Mouse (Mus musculus) CD4-positive, CD25-positive, alpha-beta regulatory T cell, adult 4 months (primary cell): ENCODE results near the gene Cebpa. TPM values are rescaled to one million over a fixed set of nuclear protein-coding genes. Genes with fewer than 3 reads are reported as not detected.

Experiments
- ATAC-seq: one replicate; pipeline ENCODE4 v1.8.0; 2017
- polyA plus RNA-seq, 2 experiments: library from polyadenylated mRNA; unstranded; fragments of 100-300 nt; shearing (Covaris generic); gene quantifications; one replicate each; pipeline ENCODE4 v1.2.1; 2017

Gene Cebpa
- polyA plus RNA-seq, 2 experiments from 2014 or later: 0.47 to 1.1 TPM

DNA sequence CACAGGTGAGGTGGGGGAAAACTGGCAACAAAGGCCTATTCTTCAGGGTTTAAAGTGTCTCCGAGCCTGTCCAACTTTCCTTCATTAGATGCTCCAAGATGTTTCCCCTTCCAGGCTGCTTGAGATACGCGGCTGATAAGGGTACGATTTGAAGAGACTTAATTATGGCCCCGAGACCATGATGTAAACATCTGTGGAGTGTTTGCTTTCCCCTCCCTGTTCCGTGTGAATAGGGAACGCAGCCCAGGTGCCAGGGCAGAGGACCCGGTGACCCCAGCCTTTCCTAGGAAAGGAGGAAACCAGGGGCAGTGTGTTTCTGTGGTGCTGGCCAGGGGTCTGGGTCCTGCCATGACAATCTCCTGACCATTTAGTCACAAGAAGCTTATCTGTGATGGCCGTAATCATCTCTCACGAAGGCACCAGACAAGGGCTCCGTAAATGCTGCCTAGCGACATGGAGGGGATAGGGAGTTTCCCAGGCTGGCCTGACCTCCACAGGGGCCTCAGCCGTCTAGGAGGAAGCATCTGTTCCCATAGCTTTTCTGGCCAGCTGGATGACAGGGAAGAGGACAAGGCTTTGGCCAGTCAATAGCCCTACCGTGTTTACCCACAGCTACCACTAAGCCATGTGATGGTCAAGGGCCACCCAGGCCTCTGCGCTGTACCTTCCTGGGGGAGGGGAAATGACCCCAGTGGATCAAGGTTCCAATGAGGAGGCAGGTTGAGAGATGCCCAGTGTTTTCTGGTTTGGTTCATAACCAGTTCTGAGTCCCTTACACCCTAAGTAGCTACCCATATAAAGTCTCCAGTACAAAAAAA lies 30.7 kb downstream of the Cebpa start:
- no peak for ATAC-seq

DNA sequence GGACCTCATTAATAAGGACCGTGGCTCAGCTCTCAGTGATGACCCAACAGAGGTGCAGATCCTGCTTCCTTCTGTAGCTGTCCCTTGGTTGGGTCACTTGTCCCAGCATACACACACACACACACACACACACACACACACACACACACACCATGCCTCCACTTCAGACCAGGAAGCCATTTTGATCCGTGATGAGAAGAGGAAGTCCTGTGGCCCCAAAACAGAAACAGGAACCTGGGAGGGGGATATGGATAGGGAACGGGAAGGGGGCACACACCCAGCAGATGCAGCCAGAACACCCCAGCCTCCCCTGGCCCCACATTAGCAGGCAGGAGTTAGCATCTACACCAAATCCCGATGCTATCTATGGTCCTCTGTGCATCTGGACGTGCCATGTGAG lies 31.8 kb downstream of the Cebpa start:
- no peak for ATAC-seq

DNA sequence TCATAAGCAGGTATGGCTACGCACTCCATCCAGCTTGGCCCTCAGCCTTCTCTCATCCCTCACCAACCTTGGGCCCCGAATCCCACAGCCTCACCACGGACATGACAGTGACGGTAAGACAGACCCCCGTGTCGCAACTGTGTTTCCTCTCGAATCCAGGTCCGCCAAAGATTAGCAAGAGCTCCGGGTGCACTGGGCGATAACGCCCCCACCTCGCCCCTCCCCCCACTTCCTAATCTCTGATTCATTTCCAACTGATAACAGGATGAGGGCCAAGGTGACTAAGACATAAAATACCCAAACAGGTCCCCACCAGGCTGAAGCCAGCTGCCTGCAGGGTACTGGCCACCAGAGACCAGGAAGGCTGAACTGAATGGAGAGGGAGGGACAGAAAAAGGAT lies 35.4 kb downstream of the Cebpa start:
- no peak for ATAC-seq

DNA sequence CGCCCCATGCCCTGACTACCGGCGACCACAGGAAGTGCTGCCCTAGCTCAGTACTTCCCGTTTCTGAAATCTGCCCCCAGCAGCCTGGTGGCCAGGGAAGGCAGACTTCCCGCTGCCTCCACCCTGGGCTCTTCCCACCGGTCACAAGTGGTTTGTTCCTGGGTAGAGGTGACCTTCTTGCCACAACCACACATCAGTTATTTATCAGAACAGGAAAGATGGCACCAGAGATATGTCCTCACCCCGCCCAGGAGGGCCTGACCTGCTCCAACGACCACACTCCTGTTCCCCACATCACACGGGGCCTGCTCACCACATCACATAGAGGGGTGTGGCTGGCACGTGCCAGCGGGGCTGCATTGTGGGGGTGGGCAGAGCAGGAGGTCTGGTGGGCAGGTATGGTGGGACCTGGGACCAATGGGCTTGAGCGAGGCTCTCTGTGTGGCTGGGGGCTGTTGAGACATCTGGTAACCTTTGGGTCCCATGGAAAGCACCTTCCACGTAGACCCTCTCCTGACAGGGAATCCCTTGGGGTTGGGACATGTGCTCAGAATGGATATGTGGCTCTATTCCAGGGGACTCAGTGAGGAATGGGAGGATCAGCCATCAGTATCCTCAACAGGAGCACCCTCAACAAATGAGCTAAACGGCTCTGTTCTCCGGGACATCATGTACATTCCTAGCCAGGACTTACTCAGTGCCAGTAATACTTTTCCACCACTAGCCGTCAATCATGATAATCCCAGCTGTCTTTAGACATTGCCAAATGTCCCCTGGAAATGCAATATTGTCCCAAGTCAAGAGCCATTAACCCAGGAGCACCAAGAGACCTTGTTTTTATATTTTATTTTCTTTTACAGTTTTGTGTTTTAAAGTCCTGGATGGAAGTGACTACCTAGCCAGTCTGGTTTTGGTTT lies 37.7 kb downstream of the Cebpa start:
- no peak for ATAC-seq

DNA sequence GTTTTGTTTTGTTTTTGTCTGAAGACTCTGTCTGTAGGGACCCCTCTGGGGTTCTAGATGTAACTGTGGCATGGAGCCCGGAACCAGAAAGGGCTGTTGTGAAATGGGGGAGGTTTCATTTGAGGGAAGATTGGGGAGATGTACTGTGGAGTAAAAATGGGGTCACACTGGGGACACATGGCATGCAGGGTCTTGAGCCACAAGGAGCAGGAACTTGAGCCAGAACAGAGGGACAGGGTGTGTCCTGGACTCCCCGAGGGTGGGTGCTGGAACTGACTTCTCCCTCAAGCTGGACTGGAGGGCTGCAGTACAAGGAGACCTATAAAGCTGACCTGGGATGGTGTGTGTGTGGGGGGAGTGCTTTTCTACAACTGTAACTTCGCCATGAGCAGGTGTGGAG lies 38.4 kb downstream of the Cebpa start:
- ATAC-seq: no peak

DNA sequence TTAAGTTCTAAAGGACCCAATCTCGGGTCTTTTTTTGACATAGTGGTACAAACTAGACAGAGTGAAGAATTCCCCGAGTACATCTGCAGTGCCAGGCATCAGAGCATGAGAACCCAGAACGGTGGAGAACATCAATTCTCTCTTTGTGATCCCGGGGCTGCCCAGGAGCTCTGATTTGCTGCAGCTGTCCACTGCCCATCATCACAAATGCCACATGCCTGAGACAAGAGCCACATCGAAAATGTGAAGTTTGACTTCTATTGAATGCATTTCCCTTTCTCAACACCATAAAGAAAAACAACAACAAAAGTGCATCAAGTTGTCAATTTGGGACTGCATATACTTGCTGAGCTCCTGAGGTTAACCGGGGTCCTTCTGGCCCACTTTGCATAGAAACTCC lies 43.4 kb downstream of the Cebpa start:
- no peak for ATAC-seq

DNA sequence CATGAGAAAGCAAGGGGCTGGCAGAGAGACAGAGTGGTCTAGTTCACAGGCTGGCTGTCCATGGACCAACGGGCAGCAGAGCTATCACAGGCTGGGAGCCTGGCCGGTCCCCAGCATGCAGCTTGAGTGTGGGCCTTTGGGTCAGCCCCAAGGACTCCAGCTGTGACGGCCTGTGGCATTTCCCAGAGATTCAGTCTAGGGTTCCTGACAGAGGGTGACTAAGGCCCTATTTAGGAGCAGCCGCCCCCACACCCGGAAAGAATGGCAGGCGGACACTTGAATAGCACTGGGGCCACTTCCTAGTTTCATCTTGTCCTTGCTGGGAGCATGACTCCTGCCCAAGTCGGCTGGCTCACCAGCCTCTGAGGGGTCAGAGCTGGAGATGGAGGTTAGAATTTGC lies 44.5 kb downstream of the Cebpa start:
- ATAC-seq: no peak

DNA sequence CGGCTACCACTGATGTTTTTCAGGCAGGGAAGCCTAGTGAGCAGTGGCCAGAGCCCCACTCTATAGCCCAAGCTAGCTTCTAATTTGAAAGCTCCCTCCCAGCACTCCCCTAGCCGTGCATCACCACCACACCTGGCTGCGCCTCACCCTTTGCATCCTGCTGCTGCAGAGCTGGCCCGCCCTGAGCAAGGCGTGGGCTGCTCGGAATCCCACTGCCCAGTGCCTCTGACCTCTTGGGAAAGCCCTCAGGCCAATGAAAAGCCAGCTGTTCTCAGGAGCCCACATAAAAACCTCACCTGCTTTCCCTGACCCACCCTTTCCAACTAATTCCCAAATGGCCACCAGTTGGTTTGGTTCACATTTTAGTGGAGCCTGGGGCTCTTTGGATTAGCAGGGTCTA lies 45.0 kb downstream of the Cebpa start:
- ATAC-seq: no peak

DNA sequence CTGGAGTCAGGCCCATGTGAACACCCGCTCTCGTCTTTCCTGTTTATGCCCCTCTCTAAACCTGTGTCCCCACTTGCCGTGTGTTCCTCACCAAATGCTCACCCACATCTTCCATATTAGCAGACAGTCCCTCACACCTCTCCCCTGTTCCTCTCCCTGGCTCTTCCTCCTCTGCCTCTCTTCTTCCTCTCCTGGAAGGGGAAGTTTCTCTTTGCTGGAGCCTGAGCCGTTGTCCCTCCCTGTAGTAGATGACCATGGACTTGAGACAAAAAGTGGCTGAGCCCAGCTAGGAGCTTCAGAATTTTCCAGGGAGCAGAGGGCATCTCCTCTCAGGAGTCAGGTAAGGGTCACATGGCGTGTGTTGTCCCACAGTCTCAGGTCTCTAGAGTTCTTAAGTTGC lies 47.9 kb downstream of the Cebpa start:
- no peak for ATAC-seq

DNA sequence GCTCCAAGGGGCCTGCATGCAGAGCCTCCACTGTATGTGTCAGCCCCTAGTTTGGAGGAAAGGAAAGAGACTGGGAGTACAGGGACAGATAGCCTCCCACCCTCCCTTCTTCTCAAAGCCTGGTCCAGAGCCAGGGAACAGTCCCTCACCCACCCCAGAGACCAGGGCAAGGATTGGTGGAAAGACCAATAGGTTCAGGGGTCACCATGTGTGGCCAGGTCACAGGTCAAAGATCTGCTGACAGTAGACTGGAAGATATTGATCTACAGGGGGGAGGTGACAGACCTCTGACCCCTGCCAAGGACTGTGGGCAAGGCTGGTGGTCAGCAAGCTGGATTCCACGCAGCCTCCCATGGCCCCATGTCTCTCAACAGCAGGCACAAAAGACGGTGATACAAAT lies 48.8 kb downstream of the Cebpa start:
- ATAC-seq: no peak

DNA sequence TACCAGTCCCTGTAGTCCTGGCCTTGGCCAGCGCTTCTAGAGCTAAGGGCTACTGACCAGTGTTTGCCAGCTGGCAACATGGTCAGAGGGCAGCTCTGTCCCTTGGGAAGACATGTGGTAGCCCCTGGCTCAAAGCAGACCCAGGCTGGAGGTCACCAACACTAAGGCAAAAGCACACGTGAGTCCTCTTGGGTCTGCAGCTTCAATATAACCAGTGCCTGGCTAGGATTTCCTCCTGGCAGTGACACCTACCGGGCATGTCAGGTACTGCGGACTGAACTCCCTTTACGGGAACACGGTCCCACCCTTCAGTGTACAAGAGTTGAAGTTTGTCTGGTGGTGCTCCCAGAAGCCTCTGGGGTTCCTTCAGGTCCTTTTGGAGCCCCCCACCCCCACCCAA lies 50.2 kb downstream of the Cebpa start:
- peak; percentile 66 for ATAC-seq

Other genes starting within 250 kb of the Cebpa start
- gene Pepd, start 206.9 kb upstream of the Cebpa start, polyA plus RNA-seq: 10 to 100 TPM; 49.8 to 70.8 TPM
- gene Cebpg, start 62.7 kb upstream of the Cebpa start, polyA plus RNA-seq: 10 to 100 TPM in 1 of 2 experiments, 1 to 10 TPM in 1; 9.4 to 10.9 TPM
- 1 to 10 TPM; 6.7 to 7.4 TPM for gene Slc7a10, start 67.1 kb downstream of the Cebpa start, polyA plus RNA-seq
- gene Lrp3, start 96.2 kb downstream of the Cebpa start, polyA plus RNA-seq: 1 to 10 TPM in 1 of 2 experiments, under 1 TPM in 1; 0.51 to 1.8 TPM
- gene Gpatch1, start 199.1 kb downstream of the Cebpa start, polyA plus RNA-seq: 10 to 100 TPM; 22.4 to 28.6 TPM
- under 1 TPM; 0.28 to 0.39 TPM for gene Rhpn2, start 214.9 kb downstream of the Cebpa start, polyA plus RNA-seq